Mouse (Mus musculus): Measurements from ENCODE around the gene Fam205c. TPM values are rescaled to one million over a fixed set of nuclear protein-coding genes. Genes with fewer than 3 reads are reported as not detected.

Fam205c gene
- polyA plus RNA-seq, 1 experiment from 2014 or later: 0.11 TPM

- Histone ChIP-seq H3K4me2 (replicated peaks; ENCODE audit: low read depth) (no peak overlapping the region), H3K36me3 (ENCODE audit: control insufficient read depth, insufficient read depth, low read length) (no peaks in the 10 kb centered on the region), H3K4me3 (ENCODE audit: low read depth, low read length) (no peak overlapping the region), H3K27me3 (ENCODE audit: control insufficient read depth, insufficient read depth, low read length) (no peaks in the 10 kb centered on the region), H3K27ac (replicated peaks) (no peak overlapping the region), H3K9me3 (ENCODE audit: control insufficient read depth, low read length) (no peaks in the 10 kb centered on the region), H3K9ac (ENCODE audit: low read length) (no peak overlapping the region), H3K4me1 (replicated peaks; ENCODE audit: control insufficient read depth, insufficient read depth) (no peaks in the 10 kb centered on the region)
- 62% methylated on average over 7 of the region's 7 CpGs for WGBS
- ATAC-seq (ENCODE audit: low FRiP score, low TSS enrichment) (no peak), DNase-seq (ENCODE audit: low spot score) (no peak)
- TF ChIP-seq EP300 (optimal IDR thresholded peaks at IDR 0.05): no peak
- no peak for TF ChIP-seq CTCF (IDR thresholded peaks at IDR 0.05; ENCODE audit: low read depth)
Measured at GRCm38 (mm10) chr4:42891176-42891575, 17.1 kb upstream of the Fam205c start.

GRCm38 (mm10) chr4:42888806-42889205, 14.8 kb upstream of the Fam205c start:
- Histone ChIP-seq H3K9me3 (ENCODE audit: control insufficient read depth, low read length) (no peaks in the 10 kb centered on the region), H3K27ac (replicated peaks) (no peak overlapping the region), H3K36me3 (ENCODE audit: control insufficient read depth, insufficient read depth, low read length) (no peaks in the 10 kb centered on the region), H3K4me1 (replicated peaks; ENCODE audit: control insufficient read depth, insufficient read depth) (no peaks in the 10 kb centered on the region), H3K27me3 (ENCODE audit: control insufficient read depth, insufficient read depth, low read length) (no peaks in the 10 kb centered on the region), H3K9ac (ENCODE audit: low read length) (no peak overlapping the region), H3K4me3 (ENCODE audit: low read depth, low read length) (no peak overlapping the region), H3K4me2 (replicated peaks; ENCODE audit: low read depth) (no peak overlapping the region)
- WGBS: 95% methylated on average over 6 of the region's 6 CpGs
- ATAC-seq (ENCODE audit: low FRiP score, low TSS enrichment): no peak
- no peak for TF ChIP-seq CTCF (IDR thresholded peaks at IDR 0.05; ENCODE audit: low read depth)
- no peak for TF ChIP-seq EP300 (optimal IDR thresholded peaks at IDR 0.05)
- no peak for DNase-seq (ENCODE audit: low spot score)

- no peaks in the 10 kb centered on the region for H3K27me3 ChIP-seq (ENCODE audit: control insufficient read depth, insufficient read depth, low read length)
- no peaks in the 10 kb centered on the region for H3K4me1 ChIP-seq (replicated peaks; ENCODE audit: control insufficient read depth, insufficient read depth)
- no peak for DNase-seq (ENCODE audit: low spot score)
- TF ChIP-seq CTCF (IDR thresholded peaks at IDR 0.05; ENCODE audit: low read depth) (no peak), EP300 (optimal IDR thresholded peaks at IDR 0.05) (no peak)
- ATAC-seq (ENCODE audit: low FRiP score, low TSS enrichment): no peak
- H3K4me3 ChIP-seq (ENCODE audit: low read depth, low read length): no peak overlapping the region
- no peak overlapping the region for H3K27ac ChIP-seq (replicated peaks)
- H3K9ac ChIP-seq (ENCODE audit: low read length): no peak overlapping the region
- H3K36me3 ChIP-seq (ENCODE audit: control insufficient read depth, insufficient read depth, low read length): no peaks in the 10 kb centered on the region
- 84% methylated on average over 6 of the region's 6 CpGs for WGBS
- H3K4me2 ChIP-seq (replicated peaks; ENCODE audit: low read depth): no peak overlapping the region
- no peaks in the 10 kb centered on the region for H3K9me3 ChIP-seq (ENCODE audit: control insufficient read depth, low read length)
Measured at GRCm38 (mm10) chr4:42886926-42887325, 12.9 kb upstream of the Fam205c start.

DNA sequence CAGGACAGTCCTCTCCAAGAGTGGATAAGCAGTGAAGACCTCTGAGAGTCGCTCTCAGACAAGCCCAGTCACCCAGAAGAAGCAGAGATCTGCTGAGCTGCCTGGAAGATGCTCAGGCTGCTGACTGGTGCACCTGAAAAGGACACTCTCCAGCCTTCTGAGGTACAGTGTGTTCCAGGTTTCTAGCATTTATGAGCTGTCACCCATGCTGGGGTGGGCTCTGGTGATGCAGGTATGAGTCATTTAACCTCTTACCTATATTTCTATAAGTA, 6.6 kb upstream of the Fam205c start:
- H3K27ac ChIP-seq (replicated peaks): no peak overlapping the region
- H3K9me3 ChIP-seq (ENCODE audit: control insufficient read depth, low read length): no peaks in the 10 kb centered on the region
- H3K36me3 ChIP-seq (ENCODE audit: control insufficient read depth, insufficient read depth, low read length): no peaks in the 10 kb centered on the region
- no peak for DNase-seq (ENCODE audit: low spot score)
- H3K4me2 ChIP-seq (replicated peaks; ENCODE audit: low read depth): no peak overlapping the region
- H3K4me1 ChIP-seq (replicated peaks; ENCODE audit: control insufficient read depth, insufficient read depth): no peaks in the 10 kb centered on the region
- no peak for TF ChIP-seq CTCF (IDR thresholded peaks at IDR 0.05; ENCODE audit: low read depth)
- TF ChIP-seq EP300 (optimal IDR thresholded peaks at IDR 0.05): no peak
- H3K27me3 ChIP-seq (ENCODE audit: control insufficient read depth, insufficient read depth, low read length): no peaks in the 10 kb centered on the region
- H3K9ac ChIP-seq (ENCODE audit: low read length): no peak overlapping the region
- H3K4me3 ChIP-seq (ENCODE audit: low read depth, low read length): no peak overlapping the region
- no peak for ATAC-seq (ENCODE audit: low FRiP score, low TSS enrichment)
- 28% methylated on average over 1 of the region's 1 CpGs for WGBS

DNA sequence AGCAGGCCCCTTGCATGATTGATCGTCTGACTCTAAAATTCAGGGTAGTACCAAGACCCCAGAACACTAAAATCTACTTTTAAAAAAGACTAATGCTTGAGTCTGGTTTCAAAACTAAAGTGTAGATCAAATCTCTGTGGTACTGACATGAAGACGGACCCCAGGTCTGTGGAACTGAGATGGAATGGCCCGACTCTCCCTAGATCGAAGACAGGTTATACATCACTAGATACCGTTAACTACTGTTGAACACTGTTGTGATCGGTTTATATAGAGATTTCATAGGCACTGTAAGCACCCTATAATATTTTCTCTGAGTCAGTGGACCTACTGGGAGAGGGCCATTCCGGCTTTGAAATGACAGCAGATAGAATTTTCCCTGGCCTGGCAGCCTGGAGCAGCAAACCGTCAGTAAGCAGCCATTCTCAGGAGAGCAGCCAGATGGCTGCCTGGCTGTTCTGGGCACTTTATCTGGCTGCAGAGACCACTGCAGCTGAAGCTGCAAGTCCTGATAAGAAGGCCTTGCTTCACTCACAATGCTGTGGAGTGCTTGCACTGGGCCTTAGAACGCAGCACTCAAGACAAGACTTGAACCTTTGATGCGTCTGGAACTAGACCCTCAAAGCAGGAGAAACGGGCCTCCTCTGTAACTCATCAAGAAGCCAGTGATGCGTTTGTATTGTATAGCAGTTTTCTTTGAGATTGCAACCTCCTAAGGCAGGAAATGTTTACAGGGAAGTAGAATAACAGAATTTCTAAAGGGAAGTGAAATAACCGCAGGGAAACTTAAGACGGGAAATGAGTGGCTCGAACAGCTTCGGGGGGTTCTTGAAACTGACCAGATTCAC, 6.0 kb upstream of the Fam205c start:
- no peaks in the 10 kb centered on the region for H3K4me1 ChIP-seq (replicated peaks; ENCODE audit: control insufficient read depth, insufficient read depth)
- no peak for DNase-seq (ENCODE audit: low spot score)
- H3K4me2 ChIP-seq (replicated peaks; ENCODE audit: low read depth): no peak overlapping the region
- 72% methylated on average over 16 of the region's 16 CpGs for WGBS
- H3K9me3 ChIP-seq (ENCODE audit: control insufficient read depth, low read length): no peaks in the 10 kb centered on the region
- H3K9ac ChIP-seq (ENCODE audit: low read length): no peak overlapping the region
- no peak overlapping the region for H3K4me3 ChIP-seq (ENCODE audit: low read depth, low read length)
- ATAC-seq (ENCODE audit: low FRiP score, low TSS enrichment): no peak
- no peak for TF ChIP-seq CTCF (IDR thresholded peaks at IDR 0.05; ENCODE audit: low read depth)
- TF ChIP-seq EP300 (optimal IDR thresholded peaks at IDR 0.05): no peak
- H3K27me3 ChIP-seq (ENCODE audit: control insufficient read depth, insufficient read depth, low read length): no peaks in the 10 kb centered on the region
- H3K27ac ChIP-seq (replicated peaks): no peak overlapping the region
- no peaks in the 10 kb centered on the region for H3K36me3 ChIP-seq (ENCODE audit: control insufficient read depth, insufficient read depth, low read length)

- no peak overlapping the region for H3K27ac ChIP-seq (replicated peaks)
- no peak overlapping the region for H3K9ac ChIP-seq (ENCODE audit: low read length)
- ATAC-seq (ENCODE audit: low FRiP score, low TSS enrichment): no peak
- H3K4me3 ChIP-seq (ENCODE audit: low read depth, low read length): no peak overlapping the region
- no peaks in the 10 kb centered on the region for H3K4me1 ChIP-seq (replicated peaks; ENCODE audit: control insufficient read depth, insufficient read depth)
- H3K4me2 ChIP-seq (replicated peaks; ENCODE audit: low read depth): no peak overlapping the region
- no peak for TF ChIP-seq CTCF (IDR thresholded peaks at IDR 0.05; ENCODE audit: low read depth)
- no peak for TF ChIP-seq EP300 (optimal IDR thresholded peaks at IDR 0.05)
- no peaks in the 10 kb centered on the region for H3K9me3 ChIP-seq (ENCODE audit: control insufficient read depth, low read length)
- H3K36me3 ChIP-seq (ENCODE audit: control insufficient read depth, insufficient read depth, low read length): no peaks in the 10 kb centered on the region
- WGBS: 72% methylated on average over 2 of the region's 2 CpGs
- no peaks in the 10 kb centered on the region for H3K27me3 ChIP-seq (ENCODE audit: control insufficient read depth, insufficient read depth, low read length)
- no peak for DNase-seq (ENCODE audit: low spot score)
Measured at GRCm38 (mm10) chr4:42877657-42878056, 3.6 kb upstream of the Fam205c start.
